Mouse (Mus musculus) embryonic facial prominence, embryonic 13.5 days (tissue): ENCODE data around the gene 4933407L21Rik. TPM values are rescaled to one million over a fixed set of nuclear protein-coding genes. Genes with fewer than 3 reads are reported as not detected.

Source experiments
- polyA plus RNA-seq: library from polyadenylated mRNA; unstranded; fragments of >200 nt; fragmentation: Nextera tagmentation; extraction: Ambion mirVana; gene quantifications from 2 replicates; pipeline ENCODE4 v1.2.1, GENCODE M21; 2015

The 4933407L21Rik gene
- polyA plus RNA-seq, 1 experiment from 2014 or later: 0.39 TPM

Other genes starting within 250 kb of the 4933407L21Rik start
- gene A630001G21Rik, start 149.8 kb upstream of the 4933407L21Rik start, polyA plus RNA-seq: 1.8 and 2.2 TPM in 2 replicates
- 29.2 and 31.7 TPM in 2 replicates for gene Cab39, start 135.0 kb upstream of the 4933407L21Rik start, polyA plus RNA-seq
- 282 and 288 TPM in 2 replicates for gene Itm2c, start 34.2 kb upstream of the 4933407L21Rik start, polyA plus RNA-seq
- gene Gpr55, start 32.5 kb downstream of the 4933407L21Rik start, polyA plus RNA-seq: 0.08 and 0.14 TPM in 2 replicates
- not detected in 2 replicates for gene Spata3, start 88.3 kb downstream of the 4933407L21Rik start, polyA plus RNA-seq
- gene 2810459M11Rik, start 117.4 kb downstream of the 4933407L21Rik start, polyA plus RNA-seq: 0.42 and 0.61 TPM in 2 replicates
- 161 and 174 TPM in 2 replicates for gene Psmd1, start 135.9 kb downstream of the 4933407L21Rik start, polyA plus RNA-seq
- gene Htr2b, start 183.5 kb downstream of the 4933407L21Rik start, polyA plus RNA-seq: 0.73 and 0.81 TPM in 2 replicates
- not detected in 2 replicates for gene Gm21972, start 205.2 kb downstream of the 4933407L21Rik start, polyA plus RNA-seq
- gene Armc9, start 226.3 kb downstream of the 4933407L21Rik start, polyA plus RNA-seq: 31.5 and 32.7 TPM in 2 replicates